Mouse (Mus musculus) mouse embryonic stem cell (cell line): ENCODE measurements at regions not wholly inside any gene's neighbourhood (a gene's known extent, or its start where the extent isn't known, plus 50 kb on each side); places are given as distances from the start of the nearest gene placed in this dataset.
"Not testable (repeated sequence)": the region's sequence is repeated elsewhere in the genome, so short reads cannot be mapped to it uniquely, and the experiment has no call there.

Source experiments
- in situ Hi-C, 2 experiments: fragments of 300-500 bp; cut with MboI; formaldehyde crosslinking; loops; 1 replicate in 1 of 2; 3 replicates in 1 of 2; pipeline ENCODE4 v1.14.3; 2019 to 2020; ENCODE audit warnings: low sequenced_read_pairs in 2 of 2, low pct_unique_long_range_greater_than_20kb in 1 of 2, mixed read lengths in 1 of 2; ENCODE audit not compliant: unreplicated experiment in 1 of 2

DNA sequence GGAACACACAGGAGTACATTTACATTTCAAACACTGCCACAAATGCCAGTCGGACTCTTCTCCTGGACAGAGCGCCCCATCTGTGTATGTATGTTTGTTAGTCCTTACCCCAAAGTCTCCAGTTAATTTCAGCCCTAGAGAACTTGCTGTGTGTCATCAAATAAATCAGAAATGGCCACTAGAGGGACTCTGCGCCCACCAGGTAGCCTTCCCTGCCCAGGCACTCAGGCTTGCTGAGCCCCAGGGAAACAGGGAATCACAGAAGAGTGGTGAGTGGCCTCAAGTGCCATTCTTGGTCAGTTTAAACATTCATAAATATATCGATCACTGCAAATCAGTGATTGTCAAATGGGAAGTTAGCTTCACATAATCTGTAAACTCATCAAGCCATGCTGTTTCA is 102.8 kb upstream of the Ube2dnl1 start:
- in situ Hi-C loops, result not testable (repeated sequence)

DNA sequence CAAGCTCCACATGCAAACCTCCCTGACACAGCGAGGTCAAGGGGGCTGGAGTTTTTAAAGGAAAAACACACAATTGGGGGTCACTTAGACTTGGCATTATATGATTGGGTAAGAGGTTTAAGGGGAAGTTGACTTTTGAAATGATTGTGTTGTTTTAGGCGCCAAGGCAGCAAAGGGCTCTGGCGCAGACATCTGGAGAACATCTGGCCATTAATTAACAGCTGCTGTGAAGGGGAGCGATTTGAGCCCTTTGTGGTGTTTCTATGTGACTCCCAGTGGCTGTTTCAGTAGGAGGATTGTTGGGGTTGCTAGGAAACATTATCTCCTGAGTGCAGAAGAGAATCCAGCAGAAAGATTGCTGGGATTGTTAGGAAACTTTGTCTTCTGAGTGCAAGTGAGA is 88.5 kb upstream of the Ube2dnl1 start:
- in situ Hi-C loops, result no loop called here

DNA sequence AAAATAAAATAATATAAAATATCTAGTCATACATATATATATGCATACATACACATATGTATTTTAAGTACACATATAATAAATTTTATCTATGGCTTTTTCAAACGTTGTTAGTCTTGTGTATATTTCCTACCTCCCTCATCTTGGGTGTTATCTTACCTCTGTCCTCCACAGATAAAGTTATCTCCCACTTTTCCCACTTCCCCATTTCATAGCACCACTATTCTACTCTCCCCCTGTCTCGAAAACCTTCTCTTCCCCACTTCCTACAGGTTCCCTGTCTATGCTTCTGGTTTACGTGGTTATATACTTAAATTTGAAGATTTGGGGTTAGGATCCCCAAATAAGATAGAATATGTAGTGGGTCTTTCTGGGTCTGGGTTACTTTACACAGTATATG is 67.9 kb upstream of the Ube2dnl1 start:
- in situ Hi-C loops, result loop anchor here in 1 of 2 experiments (25.0 kb wide), 1 partner anchor 225 kb away; no protein-coding TSS in a partner anchor

DNA sequence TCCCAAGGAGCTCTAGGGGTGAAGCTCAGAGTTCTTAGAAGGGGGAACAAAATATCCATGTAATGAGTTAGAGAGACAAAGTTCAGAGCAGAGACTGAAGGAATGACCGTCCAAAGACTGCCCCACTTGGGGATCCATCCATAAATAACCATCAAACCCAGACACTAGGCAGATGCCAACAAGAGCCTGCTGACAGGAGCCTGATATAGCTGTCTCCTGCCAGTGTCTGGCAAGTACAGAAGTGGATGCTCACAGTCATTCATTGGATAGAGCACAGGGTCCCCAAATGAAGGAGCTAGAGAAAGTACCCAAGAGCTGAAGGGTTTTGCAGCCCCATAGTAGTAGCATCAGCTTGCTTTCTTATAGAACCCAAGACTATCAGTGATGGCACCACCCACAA is 61.3 kb upstream of the Ube2dnl1 start:
- in situ Hi-C loops, result loop anchor here in 1 of 2 experiments (25.0 kb wide), 1 partner anchor 219 kb away; no protein-coding TSS in a partner anchor
